Mouse (Mus musculus): ENCODE measurements around the gene Matn3. TPM values are rescaled to one million over a fixed set of nuclear protein-coding genes. Genes with fewer than 3 reads are reported as not detected.
"Not testable (repeated sequence)": the region's sequence is repeated elsewhere in the genome, so short reads cannot be mapped to it uniquely, and the experiment has no call there.

Gene Matn3
- polyA plus RNA-seq, 1 experiment from 2014 or later: 17.8 TPM

- H3K27me3 ChIP-seq: no peaks in the 10 kb centered on the region
- ATAC-seq (ENCODE audit: insufficient number of reproducible peaks, low FRiP score, low TSS enrichment, low read depth): no peak
- H3K27ac ChIP-seq (replicated peaks): peak overlapping the region; percentile 100
- H3K4me2 ChIP-seq (replicated peaks): peak overlapping the region; percentile 56
- no peak overlapping the region for H3K9ac ChIP-seq
- WGBS: 20% methylated on average over 1 of the region's 1 CpGs
- H3K4me1 ChIP-seq: peaks cover 33% of the 10 kb centered on the region
- peaks cover 6% of the 10 kb centered on the region; the same call in 1 of the 2 replicates for H3K36me3 ChIP-seq
- H3K9me3 ChIP-seq (replicated peaks): no peaks in the 10 kb centered on the region
- peak overlapping the region; percentile 82 for H3K4me3 ChIP-seq (replicated peaks)
These were observed 26.7 kb upstream of the Matn3 start for GRCm38 (mm10) chr12:8920996-8921393.

DNA sequence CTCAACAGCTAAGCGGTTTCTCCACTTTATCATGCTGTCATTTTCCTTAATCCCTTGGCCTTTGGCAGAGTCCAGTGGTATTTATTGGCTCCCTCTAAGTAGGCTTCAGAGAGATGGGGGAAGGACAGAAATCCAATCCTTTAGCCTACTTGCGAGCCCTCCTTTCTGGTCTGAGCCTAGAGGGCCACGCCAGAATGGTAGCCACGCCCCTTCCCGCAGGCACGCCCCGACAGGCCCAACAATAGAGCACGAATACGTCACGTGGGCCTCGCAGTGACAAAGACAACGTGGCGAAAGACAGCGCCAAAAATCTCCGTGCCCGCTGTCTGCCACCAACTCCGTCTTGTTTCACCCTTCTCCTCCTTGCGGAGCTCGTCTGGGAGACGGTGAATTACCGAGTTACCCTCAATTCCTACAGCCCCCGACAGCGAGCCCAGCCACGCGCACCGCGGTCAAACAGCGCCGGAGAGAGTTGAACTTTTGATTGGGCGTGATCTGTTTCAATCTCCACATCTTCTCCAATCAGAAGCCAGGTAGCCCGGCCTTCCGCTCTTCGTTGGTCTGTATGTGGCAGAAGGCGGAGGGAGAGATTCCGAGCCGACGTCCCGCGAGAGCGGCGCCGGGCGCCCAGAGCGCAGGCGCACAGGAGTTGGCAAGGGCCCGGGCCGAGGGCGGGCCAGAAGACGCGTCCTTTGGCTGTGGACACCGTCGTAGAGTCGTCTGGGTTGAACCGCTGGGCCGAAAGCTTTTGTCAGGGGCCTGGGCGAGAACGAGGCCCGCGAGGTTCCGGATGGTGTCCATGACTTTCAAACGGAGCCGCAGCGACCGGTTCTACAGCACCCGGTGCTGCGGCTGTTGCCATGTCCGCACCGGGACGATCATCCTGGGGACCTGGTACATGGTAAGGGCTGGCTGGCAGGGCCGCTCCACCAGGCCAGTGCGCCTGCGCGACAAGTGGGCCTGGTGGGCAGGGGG lies 26.0 kb upstream of the Matn3 start, which contains the start of gene Laptm4a:
Laptm4a (plus strand) TSS at position 271 of the 975 bp plus-strand sequence.
- Histone ChIP-seq H3K27ac (replicated peaks) (peak within 1 kb of the TSS; percentile 100), H3K27me3 (no peaks in the 10 kb centered on the region), H3K4me2 (replicated peaks) (peak within 1 kb of the TSS; percentile 56), H3K4me1 (peaks cover 29% of the 10 kb centered on the region), H3K36me3 (peaks cover 10% of the 10 kb centered on the region; the same call in 1 of the 2 replicates), H3K9me3 (replicated peaks) (no peaks in the 10 kb centered on the region), H3K9ac (peak within 1 kb of the TSS; percentile 70), H3K4me3 (replicated peaks) (peak within 1 kb of the TSS; percentile 82)
- ATAC-seq (ENCODE audit: insufficient number of reproducible peaks, low FRiP score, low TSS enrichment, low read depth): peak; percentile 98
- under 1% methylated on average over 73 of the region's 73 CpGs for WGBS

GRCm38 (mm10) chr12:8922369-8923124 lies 25.2 kb upstream of the Matn3 start:
- ATAC-seq (ENCODE audit: insufficient number of reproducible peaks, low FRiP score, low TSS enrichment, low read depth): no peak
- Histone ChIP-seq H3K4me2 (replicated peaks) (peak overlapping the region; percentile 56), H3K9me3 (replicated peaks) (no peaks in the 10 kb centered on the region), H3K9ac (peak overlapping the region; percentile 70), H3K4me1 (peaks cover 33% of the 10 kb centered on the region), H3K4me3 (replicated peaks) (peak overlapping the region; percentile 82), H3K27ac (replicated peaks) (peak overlapping the region; percentile 100), H3K27me3 (no peaks in the 10 kb centered on the region), H3K36me3 (peaks cover 10% of the 10 kb centered on the region; the same call in 1 of the 2 replicates)
- under 1% methylated on average over 30 of the region's 30 CpGs for WGBS

DNA sequence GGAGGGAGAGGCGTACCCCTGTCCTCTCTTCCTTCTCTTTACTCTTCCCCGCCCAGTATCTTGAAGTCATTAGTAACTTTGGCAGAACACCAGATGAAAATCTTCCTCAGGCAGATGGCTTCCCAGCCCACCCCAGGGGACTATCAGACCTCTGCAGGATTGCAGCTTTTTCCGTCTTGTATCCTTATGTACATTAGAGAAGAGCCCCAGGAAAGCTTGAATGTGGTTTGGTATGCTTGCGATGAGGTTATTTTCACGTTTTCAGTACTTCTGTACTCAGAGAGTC lies 24.7 kb upstream of the Matn3 start:
- Histone ChIP-seq H3K4me3 (replicated peaks) (peak overlapping the region; percentile 82), H3K9me3 (replicated peaks) (no peaks in the 10 kb centered on the region), H3K9ac (peak overlapping the region; percentile 70), H3K4me2 (replicated peaks) (peak overlapping the region; percentile 56), H3K27me3 (no peaks in the 10 kb centered on the region), H3K27ac (replicated peaks) (peak overlapping the region; percentile 100), H3K4me1 (peaks cover 36% of the 10 kb centered on the region), H3K36me3 (peaks cover 10% of the 10 kb centered on the region; the same call in 1 of the 2 replicates)
- 3% methylated on average over 5 of the region's 5 CpGs for WGBS
- no peak for ATAC-seq (ENCODE audit: insufficient number of reproducible peaks, low FRiP score, low TSS enrichment, low read depth)

- Histone ChIP-seq H3K36me3 (peaks cover 10% of the 10 kb centered on the region; the same call in 1 of the 2 replicates), H3K4me3 (replicated peaks) (peak overlapping the region; percentile 82), H3K27me3 (no peaks in the 10 kb centered on the region), H3K4me2 (replicated peaks) (peak overlapping the region; percentile 56), H3K27ac (replicated peaks) (peak overlapping the region; percentile 100), H3K9me3 (replicated peaks) (no peaks in the 10 kb centered on the region), H3K4me1 (peaks cover 36% of the 10 kb centered on the region), H3K9ac (0 out of 2 replicates have a peak overlapping the region, but pooled peaks have one; percentile 70)
- no peak for ATAC-seq (ENCODE audit: insufficient number of reproducible peaks, low FRiP score, low TSS enrichment, low read depth)
- WGBS: 26% methylated on average over 2 of the region's 2 CpGs
These were observed 24.1 kb upstream of the Matn3 start for GRCm38 (mm10) chr12:8923603-8924002.

- ATAC-seq (ENCODE audit: insufficient number of reproducible peaks, low FRiP score, low TSS enrichment, low read depth): no peak
- Histone ChIP-seq H3K9ac (no peak overlapping the region), H3K4me1 (peaks cover 44% of the 10 kb centered on the region)
These were observed 20.1 kb upstream of the Matn3 start for GRCm38 (mm10) chr12:8927652-8928051.

DNA sequence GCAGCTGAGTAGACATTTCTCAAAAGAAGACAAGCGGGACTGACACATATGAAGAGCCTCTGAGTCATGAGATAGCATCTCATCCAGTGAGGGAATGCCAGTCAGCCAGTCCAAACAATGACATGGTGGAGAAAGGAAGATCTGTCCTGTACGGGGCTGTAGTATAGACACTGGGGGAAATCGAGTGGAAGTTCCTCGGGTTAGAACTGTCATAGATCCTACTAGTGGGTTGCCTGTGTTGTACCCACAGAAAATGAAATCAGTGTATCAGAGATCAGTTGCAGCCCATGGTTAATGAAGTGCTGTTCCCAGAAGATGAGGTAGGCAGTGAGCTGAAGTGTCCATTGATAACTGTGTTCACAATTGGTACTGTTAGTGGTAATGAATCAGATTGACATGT lies 19.0 kb upstream of the Matn3 start:
- 71% methylated on average over 4 of the region's 4 CpGs for WGBS
- no peak overlapping the region for H3K9ac ChIP-seq
- H3K9me3 ChIP-seq (replicated peaks): no peaks in the 10 kb centered on the region
- H3K4me3 ChIP-seq (replicated peaks): no peak overlapping the region
- H3K36me3 ChIP-seq: peaks cover 14% of the 10 kb centered on the region
- H3K4me2 ChIP-seq (replicated peaks): no peak overlapping the region
- no peaks in the 10 kb centered on the region for H3K27me3 ChIP-seq
- H3K27ac ChIP-seq (replicated peaks): no peak overlapping the region
- peaks cover 40% of the 10 kb centered on the region for H3K4me1 ChIP-seq
- no peak for ATAC-seq (ENCODE audit: insufficient number of reproducible peaks, low FRiP score, low TSS enrichment, low read depth)

More at GRCm38 (mm10) chr12:8927652-8928051, 20.1 kb upstream of the Matn3 start:
- Histone ChIP-seq H3K27ac (replicated peaks) (no peak overlapping the region), H3K4me3 (replicated peaks) (no peak overlapping the region), H3K36me3 (peaks cover 10% of the 10 kb centered on the region; the same call in 1 of the 2 replicates), H3K4me2 (replicated peaks) (no peak overlapping the region), H3K27me3 (no peaks in the 10 kb centered on the region), H3K9me3 (replicated peaks) (no peaks in the 10 kb centered on the region)
- WGBS: 86% methylated on average over 3 of the region's 3 CpGs

GRCm38 (mm10) chr12:8931083-8931482 lies 16.6 kb upstream of the Matn3 start:
- no peak for ATAC-seq (ENCODE audit: insufficient number of reproducible peaks, low FRiP score, low TSS enrichment, low read depth)
- Histone ChIP-seq H3K27me3 (no peaks in the 10 kb centered on the region), H3K4me2 (replicated peaks) (no peak overlapping the region), H3K9me3 (replicated peaks) (no peaks in the 10 kb centered on the region), H3K36me3 (peaks cover 26% of the 10 kb centered on the region), H3K27ac (replicated peaks) (no peak overlapping the region), H3K4me3 (replicated peaks) (no peak overlapping the region), H3K9ac (no peak overlapping the region), H3K4me1 (peaks cover 27% of the 10 kb centered on the region)
- WGBS: 75% methylated on average over 4 of the region's 4 CpGs

GRCm38 (mm10) chr12:8935349-8935748 lies 12.4 kb upstream of the Matn3 start:
- Histone ChIP-seq H3K36me3 (peaks cover 59% of the 10 kb centered on the region), H3K4me3 (replicated peaks) (no peak overlapping the region), H3K4me1 (0 out of 2 replicates have a peak, but pooled peaks cover 7% of the 10 kb centered on the region), H3K9ac (no peak overlapping the region), H3K9me3 (replicated peaks) (no peaks in the 10 kb centered on the region), H3K27me3 (no peaks in the 10 kb centered on the region), H3K27ac (replicated peaks) (no peak overlapping the region), H3K4me2 (replicated peaks) (no peak overlapping the region)
- 74% methylated on average over 5 of the region's 5 CpGs for WGBS
- ATAC-seq (ENCODE audit: insufficient number of reproducible peaks, low FRiP score, low TSS enrichment, low read depth): no peak

DNA sequence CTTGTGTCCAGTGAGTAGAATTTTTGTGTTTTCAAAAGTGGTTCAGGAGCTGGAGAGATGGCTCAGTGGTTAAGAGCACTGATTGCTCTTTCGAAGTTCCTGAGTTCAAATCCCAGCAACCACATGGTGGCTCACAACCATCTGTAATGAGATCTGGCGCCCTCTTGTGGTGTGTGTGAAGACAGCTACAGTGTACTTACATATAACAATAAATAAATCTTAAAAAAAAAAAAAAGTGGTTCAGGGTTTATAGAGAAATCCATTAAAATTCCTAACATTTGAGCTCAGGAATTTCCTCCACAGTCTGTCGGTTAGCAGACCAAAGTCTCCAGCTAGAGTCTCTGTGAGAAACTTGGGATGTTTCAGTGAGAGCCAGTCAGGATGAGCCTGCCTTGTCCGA lies 11.5 kb upstream of the Matn3 start:
- H3K4me2 ChIP-seq (replicated peaks); H3K27ac ChIP-seq (replicated peaks); H3K9me3 ChIP-seq (replicated peaks); ATAC-seq (ENCODE audit: insufficient number of reproducible peaks, low FRiP score, low TSS enrichment, low read depth); H3K9ac ChIP-seq; H3K4me3 ChIP-seq (replicated peaks); H3K4me1 ChIP-seq; H3K27me3 ChIP-seq: not testable (repeated sequence)
- 68% methylated on average over 4 of the region's 4 CpGs for WGBS
- peaks cover 59% of the 10 kb centered on the region for H3K36me3 ChIP-seq

GRCm38 (mm10) chr12:8939490-8939889 lies 8.2 kb upstream of the Matn3 start:
- WGBS: 95% methylated on average over 4 of the region's 4 CpGs
- ATAC-seq (ENCODE audit: insufficient number of reproducible peaks, low FRiP score, low TSS enrichment, low read depth): no peak
- no peaks in the 10 kb centered on the region for H3K27me3 ChIP-seq
- peaks cover 51% of the 10 kb centered on the region for H3K36me3 ChIP-seq
- no peak overlapping the region for H3K9ac ChIP-seq
- H3K4me1 ChIP-seq: 0 out of 2 replicates have a peak, but pooled peaks cover 4% of the 10 kb centered on the region
- H3K9me3 ChIP-seq (replicated peaks): no peaks in the 10 kb centered on the region
- H3K4me3 ChIP-seq (replicated peaks): no peak overlapping the region
- no peak overlapping the region for H3K27ac ChIP-seq (replicated peaks)
- no peak overlapping the region for H3K4me2 ChIP-seq (replicated peaks)

All from embryonic facial prominence, embryonic 15.5 days (tissue).